Mouse (Mus musculus) MEL-GATA-1-ER (cell line): ENCODE data around the gene Olfr693.
"Not testable (repeated sequence)": the region's sequence is repeated elsewhere in the genome, so short reads cannot be mapped to it uniquely, and the experiment has no call there.

ENCODE experiments used
- DNase-seq: peaks from one replicate; pipeline ENCODE4 v3.0.0-alpha.2; 2012; ENCODE audit warnings: low read depth; ENCODE audit errors: extremely low read depth

The Olfr693 gene

GRCm38 (mm10) chr7:106680484-106680883 is at the start of gene Olfr693:
TSS of gene Olfr693 (minus strand) at chr7:106680584.
- no peak for DNase-seq

- DNase-seq, result not testable (repeated sequence)
These were observed 45.3 kb upstream of the Olfr693 start for GRCm38 (mm10) chr7:106725654-106726053.

- no peak for DNase-seq
These were observed 35.9 kb upstream of the Olfr693 start, which contains the start of gene Olfr695 for GRCm38 (mm10) chr7:106716296-106716695. TSS of gene Olfr695 (minus strand) at chr7:106716396.

GRCm38 (mm10) chr7:106711463-106711862 is 31.1 kb upstream of the Olfr693 start:
- no peak for DNase-seq

GRCm38 (mm10) chr7:106707705-106708104 is 27.3 kb upstream of the Olfr693 start:
- DNase-seq, result not testable (repeated sequence)

- DNase-seq, result no peak
These were observed 16.5 kb upstream of the Olfr693 start for GRCm38 (mm10) chr7:106696891-106697290.

GRCm38 (mm10) chr7:106692976-106693375 is 12.6 kb upstream of the Olfr693 start:
- no peak for DNase-seq

GRCm38 (mm10) chr7:106691714-106692113 is 11.3 kb upstream of the Olfr693 start, which contains the start of gene Olfr694:
TSS of gene Olfr694 (minus strand) at chr7:106691814.
- no peak for DNase-seq

- no peak for DNase-seq
These were observed 5.0 kb upstream of the Olfr693 start for GRCm38 (mm10) chr7:106685382-106685781.

GRCm38 (mm10) chr7:106652344-106652652 is 28.1 kb downstream of the Olfr693 start:
- peak; percentile 46 for DNase-seq

GRCm38 (mm10) chr7:106651555-106652343 is 28.6 kb downstream of the Olfr693 start:
- DNase-seq, result peak; percentile 62

GRCm38 (mm10) chr7:106649774-106650173 is 30.6 kb downstream of the Olfr693 start:
- DNase-seq, result no peak

- DNase-seq, result no peak
These were observed 35.1 kb downstream of the Olfr693 start for GRCm38 (mm10) chr7:106645261-106645660.

- DNase-seq, result no peak
These were observed 36.0 kb downstream of the Olfr693 start for GRCm38 (mm10) chr7:106644222-106644870.

- DNase-seq, result no peak
These were observed 39.5 kb downstream of the Olfr693 start for GRCm38 (mm10) chr7:106640839-106641238.

GRCm38 (mm10) chr7:106635560-106635959 is 44.8 kb downstream of the Olfr693 start:
- DNase-seq, result no peak
